Mouse (Mus musculus): Measurements from ENCODE around the gene Ift122. TPM values are rescaled to one million over a fixed set of nuclear protein-coding genes. Genes with fewer than 3 reads are reported as not detected.
"Not testable (repeated sequence)": the region's sequence is repeated elsewhere in the genome, so short reads cannot be mapped to it uniquely, and the experiment has no call there.

Gene Ift122
- polyA plus RNA-seq, 1 experiment from 2014 or later: 26.8 TPM

- Histone ChIP-seq H3K9me3 (replicated peaks) (no peaks in the 10 kb centered on the region), H3K36me3 (peaks cover 13% of the 10 kb centered on the region), H3K27me3 (ENCODE audit: low read depth, poor library complexity, severe bottlenecking) (no peaks in the 10 kb centered on the region), H3K4me3 (peak overlapping the region; percentile 66; the same call in 1 of the 2 replicates), H3K27ac (replicated peaks) (peak overlapping the region; percentile 88; the same call in 1 of the 2 replicates), H3K4me1 (peaks cover 23% of the 10 kb centered on the region)
- no peak for DNase-seq (ENCODE audit: low spot score)
- WGBS: 63% methylated on average over 2 of the region's 2 CpGs
These were observed 1.2 kb downstream of the Ift122 start for GRCm38 (mm10) chr6:115854432-115854831.

GRCm38 (mm10) chr6:115855733-115856360 is 2.6 kb downstream of the Ift122 start:
- Histone ChIP-seq H3K4me3 (no peak overlapping the region), H3K27ac (replicated peaks) (no peak overlapping the region), H3K4me1 (peaks cover 23% of the 10 kb centered on the region), H3K36me3 (peaks cover 2% of the 10 kb centered on the region; the same call in 1 of the 2 replicates), H3K9me3 (replicated peaks) (no peaks in the 10 kb centered on the region), H3K27me3 (ENCODE audit: low read depth, poor library complexity, severe bottlenecking) (no peaks in the 10 kb centered on the region)
- no peak for DNase-seq (ENCODE audit: low spot score)
- 92% methylated on average over 3 of the region's 3 CpGs for WGBS

- Histone ChIP-seq H3K36me3 (no peaks in the 10 kb centered on the region), H3K27ac (replicated peaks) (no peak overlapping the region), H3K4me3 (no peak overlapping the region), H3K4me1 (peaks cover 23% of the 10 kb centered on the region), H3K9me3 (replicated peaks) (no peaks in the 10 kb centered on the region), H3K27me3 (ENCODE audit: low read depth, poor library complexity, severe bottlenecking) (no peaks in the 10 kb centered on the region)
- DNase-seq (ENCODE audit: low spot score): no peak
- 89% methylated on average over 4 of the region's 4 CpGs for WGBS
These were observed 3.1 kb downstream of the Ift122 start for GRCm38 (mm10) chr6:115856361-115856745.

GRCm38 (mm10) chr6:115859258-115859657 is 6.0 kb downstream of the Ift122 start:
- no peak for DNase-seq (ENCODE audit: low spot score)

GRCm38 (mm10) chr6:115860027-115860556 is 6.8 kb downstream of the Ift122 start:
- no peak for DNase-seq (ENCODE audit: low spot score)
- no peaks in the 10 kb centered on the region for H3K4me1 ChIP-seq
- H3K9me3 ChIP-seq (replicated peaks): no peaks in the 10 kb centered on the region
- WGBS: 89% methylated on average over 7 of the region's 7 CpGs
- H3K4me3 ChIP-seq: no peak overlapping the region
- no peak overlapping the region for H3K27ac ChIP-seq (replicated peaks)
- peaks cover 23% of the 10 kb centered on the region for H3K36me3 ChIP-seq
- H3K27me3 ChIP-seq (ENCODE audit: low read depth, poor library complexity, severe bottlenecking): no peaks in the 10 kb centered on the region

More at GRCm38 (mm10) chr6:115859258-115859657, 6.0 kb downstream of the Ift122 start:
- Histone ChIP-seq H3K36me3 (peaks cover 15% of the 10 kb centered on the region; the same call in 1 of the 2 replicates), H3K4me3 (no peak overlapping the region), H3K27me3 (ENCODE audit: low read depth, poor library complexity, severe bottlenecking) (no peaks in the 10 kb centered on the region), H3K4me1 (no peaks in the 10 kb centered on the region), H3K9me3 (replicated peaks) (no peaks in the 10 kb centered on the region), H3K27ac (replicated peaks) (no peak overlapping the region)
- 64% methylated on average over 4 of the region's 4 CpGs for WGBS

GRCm38 (mm10) chr6:115863340-115863841 is 10.1 kb downstream of the Ift122 start:
- Histone ChIP-seq H3K4me3 (no peak overlapping the region), H3K36me3 (peaks cover 27% of the 10 kb centered on the region), H3K27me3 (ENCODE audit: low read depth, poor library complexity, severe bottlenecking) (no peaks in the 10 kb centered on the region), H3K9me3 (replicated peaks) (no peaks in the 10 kb centered on the region), H3K4me1 (no peaks in the 10 kb centered on the region), H3K27ac (replicated peaks) (no peak overlapping the region)
- 78% methylated on average over 7 of the region's 7 CpGs for WGBS
- DNase-seq (ENCODE audit: low spot score): no peak

GRCm38 (mm10) chr6:115865246-115865645 is 12.0 kb downstream of the Ift122 start:
- Histone ChIP-seq H3K27ac (replicated peaks) (no peak overlapping the region), H3K4me1 (no peaks in the 10 kb centered on the region), H3K4me3 (no peak overlapping the region), H3K36me3 (peaks cover 27% of the 10 kb centered on the region), H3K27me3 (ENCODE audit: low read depth, poor library complexity, severe bottlenecking) (no peaks in the 10 kb centered on the region), H3K9me3 (replicated peaks) (no peaks in the 10 kb centered on the region)
- DNase-seq (ENCODE audit: low spot score): no peak
- 93% methylated on average over 4 of the region's 4 CpGs for WGBS

- not testable (repeated sequence) for H3K27me3 ChIP-seq (ENCODE audit: low read depth, poor library complexity, severe bottlenecking); DNase-seq (ENCODE audit: low spot score); H3K27ac ChIP-seq (replicated peaks); H3K4me1 ChIP-seq; H3K9me3 ChIP-seq (replicated peaks); H3K4me3 ChIP-seq
- H3K36me3 ChIP-seq: peaks cover 25% of the 10 kb centered on the region
- no CpG with 5 or more reads among the region's 3 CpGs for whole genome bisulfite sequencing
These were observed 13.9 kb downstream of the Ift122 start for GRCm38 (mm10) chr6:115867157-115867556.

GRCm38 (mm10) chr6:115871318-115871717 is 18.0 kb downstream of the Ift122 start:
- no CpG with 5 or more reads among the region's 3 CpGs for WGBS
- not testable (repeated sequence) for DNase-seq (ENCODE audit: low spot score); H3K4me1 ChIP-seq; H3K27me3 ChIP-seq (ENCODE audit: low read depth, poor library complexity, severe bottlenecking); H3K4me3 ChIP-seq; H3K27ac ChIP-seq (replicated peaks); H3K9me3 ChIP-seq (replicated peaks)
- peaks cover 17% of the 10 kb centered on the region for H3K36me3 ChIP-seq

- Histone ChIP-seq H3K27ac (replicated peaks) (no peak overlapping the region), H3K4me3 (no peak overlapping the region), H3K27me3 (ENCODE audit: low read depth, poor library complexity, severe bottlenecking) (no peaks in the 10 kb centered on the region), H3K9me3 (replicated peaks) (no peaks in the 10 kb centered on the region), H3K4me1 (no peaks in the 10 kb centered on the region), H3K36me3 (peaks cover 62% of the 10 kb centered on the region)
- DNase-seq (ENCODE audit: low spot score): no peak
- WGBS: 90% methylated on average over 2 of the region's 2 CpGs
These were observed 24.0 kb downstream of the Ift122 start for GRCm38 (mm10) chr6:115877239-115877638.

- peaks cover 62% of the 10 kb centered on the region for H3K36me3 ChIP-seq
These were observed 25.4 kb downstream of the Ift122 start for GRCm38 (mm10) chr6:115878694-115879093.

GRCm38 (mm10) chr6:115879736-115880135 is 26.5 kb downstream of the Ift122 start:
- DNase-seq (ENCODE audit: low spot score): no peak
- H3K36me3 ChIP-seq: peaks cover 63% of the 10 kb centered on the region
- WGBS: 90% methylated on average over 6 of the region's 6 CpGs
- H3K4me3 ChIP-seq: no peak overlapping the region
- H3K27ac ChIP-seq (replicated peaks): no peak overlapping the region
- no peaks in the 10 kb centered on the region for H3K27me3 ChIP-seq (ENCODE audit: low read depth, poor library complexity, severe bottlenecking)
- H3K9me3 ChIP-seq (replicated peaks): no peaks in the 10 kb centered on the region
- no peaks in the 10 kb centered on the region for H3K4me1 ChIP-seq

More at GRCm38 (mm10) chr6:115878694-115879093, 25.4 kb downstream of the Ift122 start:
- Histone ChIP-seq H3K27ac (replicated peaks) (no peak overlapping the region), H3K4me3 (no peak overlapping the region), H3K4me1 (no peaks in the 10 kb centered on the region), H3K27me3 (ENCODE audit: low read depth, poor library complexity, severe bottlenecking) (no peaks in the 10 kb centered on the region), H3K9me3 (replicated peaks) (no peaks in the 10 kb centered on the region)
- WGBS: 84% methylated on average over 6 of the region's 6 CpGs
- no peak for DNase-seq (ENCODE audit: low spot score)

- no peaks in the 10 kb centered on the region for H3K9me3 ChIP-seq (replicated peaks)
- no peaks in the 10 kb centered on the region for H3K27me3 ChIP-seq (ENCODE audit: low read depth, poor library complexity, severe bottlenecking)
- DNase-seq (ENCODE audit: low spot score): no peak
- H3K4me1 ChIP-seq: no peaks in the 10 kb centered on the region
- H3K36me3 ChIP-seq: peaks cover 59% of the 10 kb centered on the region
- WGBS: 92% methylated on average over 8 of the region's 8 CpGs
- no peak overlapping the region for H3K27ac ChIP-seq (replicated peaks)
- no peak overlapping the region for H3K4me3 ChIP-seq
These were observed 27.5 kb downstream of the Ift122 start for GRCm38 (mm10) chr6:115880751-115881150.

Data from midbrain, embryonic 10.5 days (tissue).